ENCODE assay signal across 10 mouse cellular contexts in genomic region chr10:69907795-69908764, GRCm38 (mm10).
DNase-seq lines count a peak whose midpoint lies in the region; ATAC-seq and TF ChIP-seq lines count a peak whose summit lies in the region.
"Had no signal": no experiment of that assay in that cellular context is flagged by ENCODE, and none has a peak within 500 bp of the region (broad histone marks: within the 10 kb centered on the region; RNA-seq: fewer than 3 reads in every experiment).

No protein-coding gene starts in this region.

- H3K9me3 ChIP-seq in embryonic facial prominence, embryonic 14.5 days (ENCODE audit: control insufficient read depth, low read length): no peaks in the 10 kb centered on the region
- H3K9me3 ChIP-seq in embryonic facial prominence, embryonic 10.5 days: no peaks in the 10 kb centered on the region
- no peaks in the 10 kb centered on the region for H3K9me3 ChIP-seq in lung, embryonic 14.5 days (ENCODE audit: low read depth, low read length)

- ATAC-seq in embryonic facial prominence, embryonic 14.5 days (ENCODE audit: low read depth): 0 out of 2 replicates have a peak, but pooled peaks have one; percentile 53
- ATAC-seq in lung, embryonic 14.5 days (ENCODE audit: insufficient read depth): peak; percentile 48; the same call in 1 of the 2 replicates
- ATAC-seq in granulocyte monocyte progenitor cell, adult 5-6 weeks (replicated peaks; ENCODE audit: poor library complexity, severe bottlenecking): peak; percentile 46; the same call in 1 of the 2 replicates
- ATAC-seq in megakaryocyte-erythroid progenitor cell, adult 5-6 weeks (replicated peaks; ENCODE audit: low FRiP score, low TSS enrichment, poor library complexity, severe bottlenecking): peak; percentile 94

- no peak overlapping the region for H3K4me3 ChIP-seq in embryonic facial prominence, embryonic 14.5 days (ENCODE audit: low read depth, low read length)
- no peak overlapping the region for H3K4me3 ChIP-seq in embryonic facial prominence, embryonic 10.5 days
- no peak overlapping the region for H3K4me3 ChIP-seq in lung, embryonic 14.5 days (ENCODE audit: low read depth, low read length)

- no peak overlapping the region for H3K9ac ChIP-seq in embryonic facial prominence, embryonic 14.5 days (ENCODE audit: low read depth, low read length)
- no peak overlapping the region for H3K9ac ChIP-seq in lung, embryonic 14.5 days

- TF ChIP-seq CTCF in lung, embryonic 14.5 days (IDR thresholded peaks at IDR 0.05; ENCODE audit: low read depth): no peak

- DNase-seq in embryonic facial prominence, embryonic 14.5 days (ENCODE audit: low spot score): no peak
- DNase-seq in embryonic facial prominence, embryonic 10.5 days (ENCODE audit: low spot score): no peak
- no peak for DNase-seq in lung, embryonic 14.5 days
- DNase-seq in lung, postnatal 4 days: no peak
- no peak for DNase-seq in thymus, postnatal 0 days (ENCODE audit: low spot score)
- no peak for DNase-seq in urinary bladder, adult 18-20 months (ENCODE audit: low spot score in 2 of 2)
- DNase-seq: embryo, embryonic 11 days; thymus, postnatal 4 days had no signal

- WGBS in embryonic facial prominence, embryonic 14.5 days: 54% methylated on average over 12 of the region's 12 CpGs
- 53% methylated on average over 12 of the region's 12 CpGs for WGBS in embryonic facial prominence, embryonic 10.5 days
- 48% methylated on average over 12 of the region's 12 CpGs for WGBS in lung, embryonic 14.5 days

- no peak overlapping the region for H3K27ac ChIP-seq in embryonic facial prominence, embryonic 14.5 days (replicated peaks; ENCODE audit: low read depth, low read length)
- H3K27ac ChIP-seq in embryonic facial prominence, embryonic 10.5 days (replicated peaks): no peak overlapping the region
- H3K27ac ChIP-seq in lung, embryonic 14.5 days (ENCODE audit: low read depth): no peak overlapping the region

- no peak overlapping the region for H3K4me2 ChIP-seq in embryonic facial prominence, embryonic 14.5 days (ENCODE audit: low read depth, low read length)
- no peak overlapping the region for H3K4me2 ChIP-seq in lung, embryonic 14.5 days

- H3K27me3 ChIP-seq in embryonic facial prominence, embryonic 14.5 days (replicated peaks; ENCODE audit: control insufficient read depth, insufficient read depth, low read length): no peaks in the 10 kb centered on the region
- H3K27me3 ChIP-seq in embryonic facial prominence, embryonic 10.5 days (replicated peaks; ENCODE audit: low read depth, poor library complexity, severe bottlenecking): no peaks in the 10 kb centered on the region
- H3K27me3 ChIP-seq in lung, embryonic 14.5 days (ENCODE audit: insufficient read depth, low read length): no peaks in the 10 kb centered on the region

- H3K36me3 ChIP-seq in embryonic facial prominence, embryonic 14.5 days (ENCODE audit: control insufficient read depth, insufficient read depth, low read length): no peaks in the 10 kb centered on the region
- no peaks in the 10 kb centered on the region for H3K36me3 ChIP-seq in embryonic facial prominence, embryonic 10.5 days (replicated peaks)
- H3K36me3 ChIP-seq in lung, embryonic 14.5 days (ENCODE audit: insufficient read depth): no peaks in the 10 kb centered on the region

- no peaks in the 10 kb centered on the region for H3K4me1 ChIP-seq in embryonic facial prominence, embryonic 14.5 days (ENCODE audit: control insufficient read depth, insufficient read depth, low read length)
- H3K4me1 ChIP-seq in embryonic facial prominence, embryonic 10.5 days: peaks cover 6% of the 10 kb centered on the region; the same call in 1 of the 2 replicates
- H3K4me1 ChIP-seq in lung, embryonic 14.5 days (ENCODE audit: insufficient read depth): no peaks in the 10 kb centered on the region
